In genomic region chrX:8927308-8927707, GRCm38 (mm10) we compare ENCODE assay signal across 29 mouse cellular contexts. TPM values are rescaled to one million over a fixed set of nuclear protein-coding genes. Genes with fewer than 3 reads are reported as not detected.
A peak's percentile ranks its signal among the peaks of the same experiment; 100 is the strongest.
DNase-seq lines count a peak whose midpoint lies in the region; ATAC-seq and TF ChIP-seq lines count a peak whose summit lies in the region.
"Had no signal": no experiment of that assay in that cellular context is flagged by ENCODE, and none has a peak within 500 bp of the region (broad histone marks: within the 10 kb centered on the region; RNA-seq: fewer than 3 reads in every experiment).

No protein-coding gene starts in this region.

- H3K9me3 ChIP-seq in forebrain, embryonic 14.5 days (replicated peaks; ENCODE audit: control insufficient read depth, low read length): no peaks in the 10 kb centered on the region
- no peaks in the 10 kb centered on the region for H3K9me3 ChIP-seq in forebrain, postnatal 0 days (ENCODE audit: low read length)
- no peaks in the 10 kb centered on the region for H3K9me3 ChIP-seq in limb, embryonic 14.5 days (ENCODE audit: control insufficient read depth, low read length)
- H3K9me3 ChIP-seq in midbrain, postnatal 0 days (ENCODE audit: low read length): no peaks in the 10 kb centered on the region
- H3K9me3 ChIP-seq: embryonic facial prominence, embryonic 13.5 days; heart, embryonic 10.5 days; kidney, embryonic 15.5 days had no signal

- H3K4me3 ChIP-seq in forebrain, embryonic 14.5 days (ENCODE audit: low read depth, low read length): no peak overlapping the region
- no peak overlapping the region for H3K4me3 ChIP-seq in forebrain, postnatal 0 days (ENCODE audit: low read depth, low read length)
- H3K4me3 ChIP-seq in limb, embryonic 14.5 days (replicated peaks; ENCODE audit: low read length): no peak overlapping the region
- no peak overlapping the region for H3K4me3 ChIP-seq in midbrain, postnatal 0 days (ENCODE audit: low read depth, low read length)
- H3K4me3 ChIP-seq: embryonic facial prominence, embryonic 13.5 days; heart, embryonic 10.5 days; kidney, embryonic 15.5 days had no signal

- H3K4me1 ChIP-seq in forebrain, embryonic 14.5 days (ENCODE audit: control insufficient read depth, insufficient read depth, low read length): no peaks in the 10 kb centered on the region
- H3K4me1 ChIP-seq in forebrain, postnatal 0 days (ENCODE audit: insufficient read depth): no peaks in the 10 kb centered on the region
- no peaks in the 10 kb centered on the region for H3K4me1 ChIP-seq in limb, embryonic 14.5 days (ENCODE audit: control insufficient read depth, insufficient read depth, low read length)
- H3K4me1 ChIP-seq in midbrain, postnatal 0 days (ENCODE audit: insufficient read depth, low read length): no peaks in the 10 kb centered on the region
- H3K4me1 ChIP-seq: embryonic facial prominence, embryonic 13.5 days; heart, embryonic 10.5 days; kidney, embryonic 15.5 days had no signal

- no peaks in the 10 kb centered on the region for H3K36me3 ChIP-seq in forebrain, embryonic 14.5 days (ENCODE audit: control insufficient read depth, insufficient read depth, low read length)
- no peaks in the 10 kb centered on the region for H3K36me3 ChIP-seq in forebrain, postnatal 0 days (ENCODE audit: insufficient read depth)
- H3K36me3 ChIP-seq in limb, embryonic 14.5 days (ENCODE audit: control insufficient read depth, insufficient read depth, low read length): no peaks in the 10 kb centered on the region
- no peaks in the 10 kb centered on the region for H3K36me3 ChIP-seq in midbrain, postnatal 0 days (ENCODE audit: insufficient read depth, low read length)
- H3K36me3 ChIP-seq: embryonic facial prominence, embryonic 13.5 days; heart, embryonic 10.5 days; kidney, embryonic 15.5 days had no signal

- no peak overlapping the region for H3K9ac ChIP-seq in forebrain, embryonic 14.5 days (ENCODE audit: low read length)
- no peak overlapping the region for H3K9ac ChIP-seq in forebrain, postnatal 0 days
- H3K9ac ChIP-seq in limb, embryonic 14.5 days (ENCODE audit: low read depth, low read length, severe bottlenecking): no peak overlapping the region
- no peak overlapping the region for H3K9ac ChIP-seq in midbrain, postnatal 0 days (replicated peaks; ENCODE audit: low read length, poor library complexity, severe bottlenecking)
- H3K9ac ChIP-seq: embryonic facial prominence, embryonic 13.5 days; kidney, embryonic 15.5 days had no signal

- H3K27ac ChIP-seq in forebrain, embryonic 14.5 days (ENCODE audit: low read depth, low read length): no peak overlapping the region
- no peak overlapping the region for H3K27ac ChIP-seq in forebrain, postnatal 0 days (ENCODE audit: low read depth, low read length)
- no peak overlapping the region for H3K27ac ChIP-seq in limb, embryonic 14.5 days (replicated peaks; ENCODE audit: low read depth, low read length)
- H3K27ac ChIP-seq in midbrain, postnatal 0 days (ENCODE audit: low read depth, low read length): no peak overlapping the region
- H3K27ac ChIP-seq: embryonic facial prominence, embryonic 13.5 days; heart, embryonic 10.5 days; kidney, embryonic 15.5 days had no signal

- no peak overlapping the region for H3K4me2 ChIP-seq in forebrain, embryonic 14.5 days (ENCODE audit: low read length)
- no peak overlapping the region for H3K4me2 ChIP-seq in forebrain, postnatal 0 days (ENCODE audit: low read depth)
- H3K4me2 ChIP-seq in limb, embryonic 14.5 days (replicated peaks; ENCODE audit: low read depth, low read length, severe bottlenecking): no peak overlapping the region
- H3K4me2 ChIP-seq in midbrain, postnatal 0 days (ENCODE audit: low read depth, low read length, poor library complexity, severe bottlenecking): no peak overlapping the region
- H3K4me2 ChIP-seq: embryonic facial prominence, embryonic 13.5 days; kidney, embryonic 15.5 days had no signal

- TF ChIP-seq CTCF in forebrain, postnatal 0 days (IDR thresholded peaks at IDR 0.05; ENCODE audit: low read depth): no peak
- TF ChIP-seq CTCF in brain, embryonic 14.5 days (IDR thresholded peaks at IDR 0.05; ENCODE audit: borderline replicate concordance, extremely low read depth, insufficient read depth, insufficient read length): no peak
- TF ChIP-seq CTCF in midbrain, postnatal 0 days (IDR thresholded peaks at IDR 0.05): no peak

- TF ChIP-seq POLR2A in brain, embryonic 14.5 days (IDR thresholded peaks at IDR 0.05; ENCODE audit: borderline replicate concordance, extremely low read depth, insufficient read depth, insufficient read length, poor library complexity, severe bottlenecking): no peak
- TF ChIP-seq POLR2A in limb, embryonic 14.5 days (IDR thresholded peaks at IDR 0.05; ENCODE audit: borderline replicate concordance, extremely low read depth, insufficient read depth, insufficient read length): no peak

- WGBS in forebrain, embryonic 14.5 days: 37% methylated on average over 4 of the region's 4 CpGs
- 26% methylated on average over 4 of the region's 4 CpGs for WGBS in forebrain, postnatal 0 days
- 29% methylated on average over 4 of the region's 4 CpGs for WGBS in limb, embryonic 14.5 days
- WGBS in midbrain, postnatal 0 days: 22% methylated on average over 4 of the region's 4 CpGs

- H3K27me3 ChIP-seq in forebrain, embryonic 14.5 days (replicated peaks; ENCODE audit: control insufficient read depth, insufficient read depth, low read length): no peaks in the 10 kb centered on the region
- H3K27me3 ChIP-seq in forebrain, postnatal 0 days (ENCODE audit: insufficient read depth, low read length): no peaks in the 10 kb centered on the region
- no peaks in the 10 kb centered on the region for H3K27me3 ChIP-seq in limb, embryonic 14.5 days (ENCODE audit: control insufficient read depth, insufficient read depth, low read length)
- H3K27me3 ChIP-seq in midbrain, postnatal 0 days (ENCODE audit: insufficient read depth, low read length): no peaks in the 10 kb centered on the region
- H3K27me3 ChIP-seq: CH12.LX; embryonic facial prominence, embryonic 13.5 days; kidney, embryonic 15.5 days had no signal

- no peak for ATAC-seq in forebrain, embryonic 14.5 days
- no peak; the same call in 1 of the 2 replicates for ATAC-seq in forebrain, postnatal 0 days
- no peak for ATAC-seq in limb, embryonic 14.5 days (ENCODE audit: low FRiP score, low read depth)
- ATAC-seq in midbrain, postnatal 0 days (ENCODE audit: low FRiP score): no peak
- ATAC-seq: intestine, embryonic 16.5 days; lung, postnatal 0 days had no signal

- peak; percentile 23 for DNase-seq in forebrain, embryonic 14.5 days (ENCODE audit: low spot score)
- no peak for DNase-seq in forebrain, postnatal 0 days
- peak; percentile 49 for DNase-seq in brain, embryonic 14.5 days (ENCODE audit: low read depth)
- peak; percentile 9 for DNase-seq in limb, embryonic 14.5 days (ENCODE audit: low spot score)
- peak; percentile 5 for DNase-seq in midbrain, postnatal 0 days (ENCODE audit: low spot score)
- DNase-seq in spleen, postnatal 36 days (ENCODE audit: low spot score in 2 of 2): no peak
- no peak for DNase-seq in heart, adult 18-20 months
- DNase-seq: adrenal gland, postnatal 25 days; cerebellum, adult 18-20 months; cerebellum, postnatal 25 days; liver; thymus, adult 2 months had no signal

RNA-seq across cellular contexts. Expression of gene B630019K06Rik, which starts 35.1 kb away (rescaled TPM):
- 15.2 and 15.6 TPM in 2 replicates for polyA plus RNA-seq in forebrain, embryonic 14.5 days (2014; fragmentation: Nextera tagmentation; extraction: Ambion mirVana)
- total RNA-seq in forebrain, postnatal 0 days (2014; rRNA removed): 40.1 and 60.1 TPM in 2 replicates
- polyA plus RNA-seq in forebrain, postnatal 0 days (2015; fragmentation: Nextera tagmentation; extraction: Ambion mirVana): 18.3 and 27.1 TPM in 2 replicates
- polyA plus RNA-seq in brain, embryonic 14.5 days (2012; rRNA removed): 38.1 and 47.0 TPM in 2 replicates
- 6.9 and 9.7 TPM in 2 replicates for polyA plus RNA-seq in limb, embryonic 14.5 days (2012; rRNA removed)
- polyA plus RNA-seq in limb, embryonic 14.5 days (2014; fragmentation: Nextera tagmentation; extraction: Ambion mirVana): 5.6 and 7.4 TPM in 2 replicates
- total RNA-seq in midbrain, postnatal 0 days (2014; rRNA removed): 112 and 113 TPM in 2 replicates
- polyA plus RNA-seq in midbrain, postnatal 0 days (2015; fragmentation: Nextera tagmentation; extraction: Ambion mirVana): 37.5 and 40.5 TPM in 2 replicates
- under 1 TPM; 0.57 to 0.77 TPM for total RNA-seq in heart, adult 18-20 months (2021)
- total RNA-seq: CH12.LX; MEL; neutrophil, adult 5-6 weeks had no signal

RNA-seq across cellular contexts. Expression of gene Fthl17b, which starts 35.5 kb away (rescaled TPM):
- not detected in 2 replicates for polyA plus RNA-seq in forebrain, embryonic 14.5 days (2014; fragmentation: Nextera tagmentation; extraction: Ambion mirVana)
- not detected in 2 replicates for total RNA-seq in forebrain, postnatal 0 days (2014; rRNA removed)
- not detected in 2 replicates for polyA plus RNA-seq in forebrain, postnatal 0 days (2015; fragmentation: Nextera tagmentation; extraction: Ambion mirVana)
- polyA plus RNA-seq in brain, embryonic 14.5 days (2012; rRNA removed): not detected in 2 replicates
- polyA plus RNA-seq in limb, embryonic 14.5 days (2012; rRNA removed): not detected in 2 replicates
- polyA plus RNA-seq in limb, embryonic 14.5 days (2014; fragmentation: Nextera tagmentation; extraction: Ambion mirVana): not detected in 2 replicates
- not detected in 2 replicates for total RNA-seq in midbrain, postnatal 0 days (2014; rRNA removed)
- not detected in 2 replicates for polyA plus RNA-seq in midbrain, postnatal 0 days (2015; fragmentation: Nextera tagmentation; extraction: Ambion mirVana)
- total RNA-seq in heart, adult 18-20 months (2021): not detected
- total RNA-seq: adrenal gland, postnatal 25 days; CH12.LX; gastrocnemius, adult 18-20 months; gastrocnemius, postnatal 4 days; layer of hippocampus, postnatal 14 days; MEL; neutrophil, adult 5-6 weeks had no signal
- polyA plus RNA-seq: embryonic facial prominence, embryonic 13.5 days; heart, embryonic 10.5 days; heart, postnatal 0 days; hindbrain, embryonic 11.5 days; intestine, embryonic 16.5 days; kidney, embryonic 15.5 days; large intestine, adult 2 months; liver, embryonic 16.5 days; lung, postnatal 0 days; stomach, embryonic 14.5 days; thymus, adult 2 months; urinary bladder, adult 2 months had no signal

RNA-seq across cellular contexts. Expression of gene Fthl17c, which starts 49.1 kb away (rescaled TPM):
- polyA plus RNA-seq in forebrain, embryonic 14.5 days (2014; fragmentation: Nextera tagmentation; extraction: Ambion mirVana): not detected in 2 replicates
- total RNA-seq in forebrain, postnatal 0 days (2014; rRNA removed): not detected in 2 replicates
- not detected in 2 replicates for polyA plus RNA-seq in forebrain, postnatal 0 days (2015; fragmentation: Nextera tagmentation; extraction: Ambion mirVana)
- polyA plus RNA-seq in brain, embryonic 14.5 days (2012; rRNA removed): not detected in 2 replicates
- polyA plus RNA-seq in limb, embryonic 14.5 days (2012; rRNA removed): not detected in 2 replicates
- polyA plus RNA-seq in limb, embryonic 14.5 days (2014; fragmentation: Nextera tagmentation; extraction: Ambion mirVana): not detected in 2 replicates
- not detected in 2 replicates for total RNA-seq in midbrain, postnatal 0 days (2014; rRNA removed)
- not detected in 2 replicates for polyA plus RNA-seq in midbrain, postnatal 0 days (2015; fragmentation: Nextera tagmentation; extraction: Ambion mirVana)
- total RNA-seq in heart, adult 18-20 months (2021): not detected
- total RNA-seq: adrenal gland, postnatal 25 days; CH12.LX; gastrocnemius, adult 18-20 months; gastrocnemius, postnatal 4 days; layer of hippocampus, postnatal 14 days; MEL; neutrophil, adult 5-6 weeks had no signal
- polyA plus RNA-seq: embryonic facial prominence, embryonic 13.5 days; heart, embryonic 10.5 days; heart, postnatal 0 days; hindbrain, embryonic 11.5 days; intestine, embryonic 16.5 days; kidney, embryonic 15.5 days; large intestine, adult 2 months; liver, embryonic 16.5 days; lung, postnatal 0 days; stomach, embryonic 14.5 days; thymus, adult 2 months; urinary bladder, adult 2 months had no signal

RNA-seq across cellular contexts. Expression of gene Gm5751, which starts 53.3 kb away (rescaled TPM):
- polyA plus RNA-seq in forebrain, embryonic 14.5 days (2014; fragmentation: Nextera tagmentation; extraction: Ambion mirVana): not detected in 2 replicates
- total RNA-seq in forebrain, postnatal 0 days (2014; rRNA removed): not detected in 2 replicates
- polyA plus RNA-seq in forebrain, postnatal 0 days (2015; fragmentation: Nextera tagmentation; extraction: Ambion mirVana): not detected in 2 replicates
- not detected in 2 replicates for polyA plus RNA-seq in brain, embryonic 14.5 days (2012; rRNA removed)
- not detected in 2 replicates for polyA plus RNA-seq in limb, embryonic 14.5 days (2012; rRNA removed)
- polyA plus RNA-seq in limb, embryonic 14.5 days (2014; fragmentation: Nextera tagmentation; extraction: Ambion mirVana): not detected in 2 replicates
- total RNA-seq in midbrain, postnatal 0 days (2014; rRNA removed): not detected in 2 replicates
- not detected in 2 replicates for polyA plus RNA-seq in midbrain, postnatal 0 days (2015; fragmentation: Nextera tagmentation; extraction: Ambion mirVana)
- not detected for total RNA-seq in heart, adult 18-20 months (2021)
- total RNA-seq: adrenal gland, postnatal 25 days; gastrocnemius, adult 18-20 months; gastrocnemius, postnatal 4 days; layer of hippocampus, postnatal 14 days; neutrophil, adult 5-6 weeks had no signal
- polyA plus RNA-seq: embryonic facial prominence, embryonic 13.5 days; heart, embryonic 10.5 days; heart, postnatal 0 days; hindbrain, embryonic 11.5 days; intestine, embryonic 16.5 days; kidney, embryonic 15.5 days; large intestine, adult 2 months; liver, embryonic 16.5 days; lung, postnatal 0 days; stomach, embryonic 14.5 days; thymus, adult 2 months; urinary bladder, adult 2 months had no signal

RNA-seq across cellular contexts. Expression of gene Fthl17d, which starts 59.2 kb away (rescaled TPM):
- polyA plus RNA-seq in forebrain, embryonic 14.5 days (2014; fragmentation: Nextera tagmentation; extraction: Ambion mirVana): not detected in 2 replicates
- total RNA-seq in forebrain, postnatal 0 days (2014; rRNA removed): not detected in 2 replicates
- polyA plus RNA-seq in forebrain, postnatal 0 days (2015; fragmentation: Nextera tagmentation; extraction: Ambion mirVana): not detected in 2 replicates
- polyA plus RNA-seq in brain, embryonic 14.5 days (2012; rRNA removed): not detected in 2 replicates
- not detected in 2 replicates for polyA plus RNA-seq in limb, embryonic 14.5 days (2012; rRNA removed)
- polyA plus RNA-seq in limb, embryonic 14.5 days (2014; fragmentation: Nextera tagmentation; extraction: Ambion mirVana): not detected in 2 replicates
- not detected in 2 replicates for total RNA-seq in midbrain, postnatal 0 days (2014; rRNA removed)
- polyA plus RNA-seq in midbrain, postnatal 0 days (2015; fragmentation: Nextera tagmentation; extraction: Ambion mirVana): not detected in 2 replicates
- not detected for total RNA-seq in heart, adult 18-20 months (2021)
- total RNA-seq: adrenal gland, postnatal 25 days; gastrocnemius, adult 18-20 months; gastrocnemius, postnatal 4 days; layer of hippocampus, postnatal 14 days; MEL; neutrophil, adult 5-6 weeks had no signal
- polyA plus RNA-seq: embryonic facial prominence, embryonic 13.5 days; heart, embryonic 10.5 days; heart, postnatal 0 days; hindbrain, embryonic 11.5 days; intestine, embryonic 16.5 days; kidney, embryonic 15.5 days; large intestine, adult 2 months; liver, embryonic 16.5 days; lung, postnatal 0 days; stomach, embryonic 14.5 days; thymus, adult 2 months; urinary bladder, adult 2 months had no signal

Comparison
In these comparisons a context has a peak if more than half of its experiments do, and no peak if none do; other contexts are left out.
1. DNase-seq: peak in forebrain, embryonic 14.5 days (single experiment), brain, embryonic 14.5 days (single experiment), limb, embryonic 14.5 days (single experiment) and midbrain, postnatal 0 days (single experiment); none in forebrain, postnatal 0 days (single experiment), spleen, postnatal 36 days (0 of 2) and heart, adult 18-20 months (0 of 2).